Mouse (Mus musculus) megakaryocyte, adult 5-6 weeks (primary cell): ENCODE measurements around the gene Dbh. TPM values are rescaled to one million over a fixed set of nuclear protein-coding genes. Genes with fewer than 3 reads are reported as not detected.

Source experiments
- ATAC-seq: 2 replicates; pipeline ENCODE4 v1.8.0; 2016; ENCODE audit warnings: mild to moderate bottlenecking, inconsistent platforms; ENCODE audit not compliant: poor library complexity, severe bottlenecking
- total RNA-seq, 2 experiments: library from RNA; stranded (forward) in 1 of 2; stranded (reverse) in 1 of 2; fragments of 153-499, 151-499 nt in 1 of 2; fragments of 221-1000, 200-1000 nt in 1 of 2; gene quantifications; 2 replicates each; pipeline versions ENCODE4 v1.2.3 to v1.2.4; 2015 to 2017

Dbh gene
- total RNA-seq, 2 experiments from 2014 or later = not detected

DNA sequence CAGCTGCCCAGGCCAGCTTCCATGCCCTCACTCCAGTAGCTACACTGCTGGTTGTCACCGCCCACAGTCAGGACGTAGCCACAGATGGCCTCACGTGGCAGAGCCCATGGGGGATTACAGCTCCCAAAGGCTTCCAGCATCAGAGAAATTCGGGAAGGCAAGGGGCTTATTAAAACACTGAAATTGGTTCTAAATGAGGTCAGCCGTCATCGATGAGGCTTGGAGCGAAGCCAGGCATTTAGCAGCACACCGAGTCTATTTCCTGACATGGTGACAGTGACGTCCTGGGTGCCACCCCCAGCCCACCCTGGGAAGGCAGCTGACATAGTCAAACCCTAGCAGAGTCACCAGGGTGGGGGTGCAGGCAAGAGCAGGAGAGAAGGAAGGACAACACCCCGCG is 2.4 kb upstream of the Dbh start:
- ATAC-seq = no peak

DNA sequence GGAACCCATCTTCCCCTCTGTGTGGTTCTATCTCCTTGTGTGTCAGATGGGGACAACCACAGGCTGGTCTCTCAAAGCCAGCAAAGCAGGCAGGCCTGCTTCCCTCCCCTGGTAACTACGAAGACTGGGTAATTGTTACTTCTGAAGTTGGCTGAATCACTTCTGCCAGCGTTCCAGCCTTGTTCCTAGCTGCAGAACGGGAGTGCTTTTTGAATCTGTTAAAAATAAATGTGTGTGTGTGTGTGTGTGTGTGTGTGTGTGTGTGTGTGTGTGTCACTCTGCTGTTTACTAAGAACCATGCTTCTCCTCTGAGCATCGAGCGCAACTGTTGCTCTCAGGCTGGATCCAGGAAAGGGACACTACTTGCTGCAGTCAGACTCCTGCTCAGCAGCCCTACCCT is 1.2 kb upstream of the Dbh start:
- ATAC-seq = no peak

DNA sequence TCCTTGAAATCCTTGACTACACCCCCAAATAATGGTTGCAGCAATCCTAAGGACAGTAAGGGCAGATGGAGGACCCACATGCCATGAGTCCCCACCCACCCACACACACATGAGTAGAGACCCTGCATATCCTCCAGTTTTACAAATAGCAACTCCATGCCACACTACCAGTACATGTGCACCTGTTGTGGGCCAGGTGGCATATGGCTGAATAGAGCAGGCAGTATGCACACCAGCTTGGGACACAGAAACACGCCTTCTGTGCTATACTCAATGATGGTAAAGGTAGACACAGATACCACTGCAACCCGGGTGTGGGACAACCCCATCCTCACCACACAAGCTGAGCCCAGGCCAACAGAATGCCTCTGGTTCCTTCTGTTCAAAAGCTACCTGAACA is 1.0 kb downstream of the Dbh start:
- no peak for ATAC-seq

DNA sequence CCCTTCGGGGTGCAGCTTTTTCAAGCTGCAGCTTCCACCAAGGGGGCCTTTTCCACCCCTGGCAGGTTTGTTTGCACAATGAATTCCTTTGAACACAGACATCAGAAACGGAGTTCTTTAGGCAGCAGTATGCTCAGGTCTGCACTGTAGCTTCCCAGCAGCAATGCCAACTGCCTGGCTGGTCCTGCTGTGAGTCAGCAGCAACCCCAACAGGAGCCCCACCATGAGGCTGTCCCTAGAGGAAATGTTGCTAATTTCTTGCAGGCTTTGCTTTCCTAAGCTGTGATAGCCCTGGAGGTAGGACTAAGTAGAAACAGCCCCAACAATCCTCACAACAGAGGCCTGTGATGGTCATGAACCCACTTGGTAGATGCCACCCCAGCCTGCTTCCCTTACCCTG is 2.0 kb downstream of the Dbh start:
- ATAC-seq = no peak

DNA sequence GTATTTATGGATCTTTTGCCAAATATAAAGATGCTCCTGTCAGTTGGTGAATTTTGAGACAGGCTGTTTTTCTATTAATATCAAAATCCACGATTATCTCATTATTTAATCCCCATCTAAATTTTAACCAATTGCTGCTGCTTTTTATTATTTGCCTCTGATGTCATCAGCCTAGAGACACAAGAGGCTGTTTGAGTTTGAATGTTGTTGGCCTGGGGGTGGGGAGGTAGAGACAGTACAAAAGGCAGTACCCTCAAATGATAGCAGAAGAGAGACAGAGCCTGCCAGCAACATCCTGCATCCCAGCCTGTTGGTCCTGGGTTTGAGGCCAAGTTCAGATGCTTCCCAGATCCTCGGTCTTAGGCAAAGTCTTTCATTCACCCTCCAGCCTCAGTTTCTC is 9.2 kb downstream of the Dbh start:
- no peak for ATAC-seq

DNA sequence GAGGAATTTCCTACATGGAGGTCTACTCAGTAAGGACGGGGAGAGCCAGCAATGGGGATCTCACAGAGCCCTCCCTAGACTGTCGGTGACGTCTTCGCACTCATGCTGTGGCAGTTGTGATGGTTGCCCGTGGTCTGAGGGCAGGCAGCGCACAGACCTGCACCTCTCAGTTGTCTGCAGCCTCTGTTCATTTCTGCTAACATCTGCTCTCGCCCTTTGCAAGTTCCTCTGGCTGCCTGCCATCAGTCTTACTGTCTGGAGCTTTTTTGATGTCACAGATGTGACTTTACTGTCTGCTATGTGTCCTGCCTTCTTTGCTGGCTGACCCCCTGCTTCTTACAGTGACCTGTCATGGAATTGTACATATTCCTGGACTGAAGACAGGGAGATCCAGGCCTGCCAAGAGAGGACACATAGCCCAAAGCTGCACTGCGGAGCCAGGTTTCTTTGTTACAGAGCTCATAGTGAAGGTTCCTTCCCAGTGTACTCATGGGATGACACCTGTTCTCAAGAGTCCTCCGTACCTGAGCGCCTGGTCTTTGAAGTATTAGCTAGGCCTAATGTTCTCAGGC is 10.7 kb downstream of the Dbh start:
- ATAC-seq = no peak

DNA sequence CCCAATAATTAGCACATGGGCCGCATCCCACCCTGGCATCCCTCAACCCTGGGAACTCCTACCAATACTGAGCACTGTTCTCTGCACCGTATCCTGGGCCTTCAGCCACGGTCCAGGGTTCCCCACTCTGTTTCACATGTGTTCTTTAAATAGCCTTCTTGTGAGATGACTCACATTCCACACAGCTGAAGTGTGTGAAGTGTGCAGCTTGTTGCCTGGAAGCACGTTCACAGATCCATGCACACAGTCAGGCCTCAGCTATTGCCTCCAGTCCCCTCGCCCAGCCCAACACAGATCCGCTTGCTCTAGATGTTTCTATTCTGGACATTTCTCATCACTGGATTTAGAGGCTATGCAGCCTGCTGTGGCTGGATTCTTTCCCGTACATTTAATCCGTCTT is 14.1 kb downstream of the Dbh start:
- no peak for ATAC-seq

DNA sequence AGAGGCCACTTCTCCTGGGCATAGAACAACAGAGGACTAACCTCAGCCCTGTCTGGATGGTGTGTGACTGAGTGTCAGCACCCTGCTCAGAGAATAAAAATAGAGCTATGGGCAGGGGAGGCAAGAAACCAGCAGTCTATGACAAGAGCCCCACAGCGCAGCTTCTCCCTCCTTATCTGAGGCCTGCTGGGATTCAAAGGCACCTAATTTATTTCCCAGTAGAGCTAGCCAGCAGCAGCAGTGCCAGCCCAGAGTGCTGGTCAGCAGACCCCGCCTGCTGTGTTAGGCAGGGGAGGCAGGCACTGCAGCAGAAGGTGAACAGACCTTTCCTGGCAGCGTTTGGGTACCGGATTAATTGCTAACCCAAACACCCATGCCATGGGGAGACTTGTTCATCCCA is 16.9 kb downstream of the Dbh start:
- ATAC-seq = no peak

DNA sequence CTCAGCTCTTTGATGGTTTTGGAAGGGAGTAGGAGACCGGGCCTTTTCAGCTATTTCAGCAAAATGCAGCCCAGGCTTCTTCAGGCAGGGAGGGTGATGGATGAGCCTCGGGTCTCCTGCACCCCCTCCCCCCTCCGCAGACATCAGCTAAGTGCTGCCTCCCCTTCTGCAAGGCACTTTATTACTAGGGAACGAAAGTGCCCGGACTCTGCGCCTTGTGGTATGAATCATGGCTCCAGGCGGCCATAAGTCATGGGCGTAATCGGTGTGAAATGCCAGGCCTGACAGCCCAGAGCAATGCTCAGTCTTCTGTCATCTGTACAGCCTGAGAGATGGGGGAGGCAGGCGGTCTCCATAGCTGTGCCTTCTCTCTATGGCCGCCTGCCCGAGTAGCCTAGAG is 18.7 kb downstream of the Dbh start:
- ATAC-seq = no peak

DNA sequence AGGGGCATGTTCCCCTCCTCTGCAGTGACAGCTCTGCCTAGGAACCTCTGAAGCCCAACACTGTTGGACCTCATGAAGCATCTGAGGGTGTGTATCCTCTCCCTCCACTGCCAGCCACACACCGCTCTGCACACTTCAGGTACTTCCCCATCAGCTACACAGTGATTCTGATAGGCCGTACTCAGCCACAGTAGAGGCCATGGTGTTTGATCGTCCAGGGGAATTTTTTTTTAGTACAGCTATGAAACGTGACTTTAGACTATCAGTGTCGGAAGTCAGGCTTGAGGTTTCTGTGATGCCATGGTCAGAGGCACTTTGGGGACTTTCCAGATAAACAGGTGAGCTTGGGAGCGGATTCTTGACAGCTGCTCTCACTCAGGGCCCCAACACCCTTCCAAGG is 22.5 kb downstream of the Dbh start:
- ATAC-seq = peak; percentile 40

DNA sequence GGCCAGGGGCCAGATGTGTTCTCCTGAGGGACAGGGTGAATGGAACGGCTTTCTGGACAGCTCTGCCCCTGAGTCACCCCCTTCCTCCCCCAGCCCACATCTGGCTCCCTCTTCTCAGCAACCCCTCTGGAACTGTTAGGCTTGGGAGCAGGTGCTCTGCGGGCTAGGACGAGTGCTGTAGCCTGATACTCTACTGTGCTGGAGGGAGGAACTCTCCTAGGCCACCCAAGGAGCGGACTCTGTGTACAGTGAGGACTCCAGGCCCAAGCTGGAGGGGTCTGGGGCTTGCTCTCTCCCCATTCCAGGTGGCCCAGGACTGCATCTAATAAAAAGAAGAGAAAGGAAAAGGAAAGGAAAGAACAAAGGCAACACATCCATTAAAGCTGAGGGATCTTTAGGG is 25.0 kb downstream of the Dbh start:
- ATAC-seq = no peak

DNA sequence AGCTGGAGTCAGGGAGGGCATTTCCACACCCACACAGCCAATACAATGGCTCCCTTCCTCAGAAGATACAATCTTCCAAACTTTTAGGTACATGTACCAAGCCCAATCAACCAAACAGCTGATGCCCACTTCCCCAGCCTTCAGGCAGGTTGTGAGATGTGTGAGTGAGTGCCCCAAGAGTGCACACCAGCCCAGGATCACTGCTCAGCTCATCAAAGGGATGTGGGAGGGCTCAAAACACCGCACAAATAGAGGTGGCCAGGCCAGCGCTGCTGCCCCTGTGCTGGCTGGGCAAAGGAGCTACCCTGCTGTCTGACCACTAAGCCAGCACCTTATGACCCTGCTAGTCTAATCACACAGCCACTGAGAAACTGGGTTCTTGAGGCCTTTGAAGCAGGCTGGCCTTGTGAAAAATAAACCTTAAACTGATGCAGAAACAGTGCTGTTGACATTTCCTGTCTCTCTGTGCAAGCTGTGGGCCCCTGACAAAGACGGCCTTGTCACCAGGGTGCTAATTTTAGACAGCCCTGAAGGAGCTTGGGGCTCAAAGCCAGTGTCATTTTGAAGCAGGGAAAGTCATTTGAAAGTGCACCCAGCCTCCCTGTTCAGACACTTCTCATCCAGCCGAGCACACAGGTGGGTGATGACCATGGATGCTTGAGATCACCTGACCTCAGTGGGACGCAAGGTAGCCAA is 33.7 kb downstream of the Dbh start:
- peak; percentile 52 for ATAC-seq

DNA sequence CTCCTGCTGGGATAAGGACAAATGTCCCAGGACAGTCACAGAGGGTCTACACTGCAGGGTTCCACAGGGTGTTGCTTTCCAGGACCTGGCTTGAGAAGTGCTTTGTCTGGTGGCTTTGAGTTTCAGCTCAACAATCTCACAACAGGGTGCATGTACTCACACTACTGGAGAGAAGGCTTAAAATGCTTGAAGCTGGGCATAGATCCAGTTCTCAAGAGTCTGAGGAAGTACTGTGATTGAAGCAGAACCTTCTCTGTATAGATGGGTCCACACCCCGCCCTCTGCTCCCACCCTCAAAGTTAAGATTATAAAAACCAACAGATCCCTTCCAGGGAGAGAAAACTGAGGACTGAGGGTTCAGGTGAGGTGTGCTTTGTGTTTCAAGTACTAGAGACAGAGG is 35.6 kb downstream of the Dbh start:
- no peak for ATAC-seq

DNA sequence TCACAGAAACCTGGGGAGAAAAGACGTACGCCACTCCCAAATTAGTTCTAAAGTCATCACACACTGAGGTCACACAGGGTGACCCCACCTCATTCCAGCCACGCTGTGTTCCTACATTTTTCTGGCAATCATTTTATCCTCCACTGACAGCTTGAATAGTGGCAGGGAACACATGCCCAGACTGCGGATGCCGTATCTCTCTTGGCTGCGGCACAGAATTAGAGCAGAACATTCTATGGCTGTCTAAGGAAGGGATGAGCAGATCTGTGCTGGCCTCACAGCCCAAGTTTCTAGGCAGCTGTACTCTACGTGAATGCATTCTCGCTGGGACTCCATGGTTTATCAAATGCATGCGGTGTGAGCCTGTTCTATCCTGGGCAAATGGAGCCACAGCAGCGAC is 40.6 kb downstream of the Dbh start:
- ATAC-seq = no peak

DNA sequence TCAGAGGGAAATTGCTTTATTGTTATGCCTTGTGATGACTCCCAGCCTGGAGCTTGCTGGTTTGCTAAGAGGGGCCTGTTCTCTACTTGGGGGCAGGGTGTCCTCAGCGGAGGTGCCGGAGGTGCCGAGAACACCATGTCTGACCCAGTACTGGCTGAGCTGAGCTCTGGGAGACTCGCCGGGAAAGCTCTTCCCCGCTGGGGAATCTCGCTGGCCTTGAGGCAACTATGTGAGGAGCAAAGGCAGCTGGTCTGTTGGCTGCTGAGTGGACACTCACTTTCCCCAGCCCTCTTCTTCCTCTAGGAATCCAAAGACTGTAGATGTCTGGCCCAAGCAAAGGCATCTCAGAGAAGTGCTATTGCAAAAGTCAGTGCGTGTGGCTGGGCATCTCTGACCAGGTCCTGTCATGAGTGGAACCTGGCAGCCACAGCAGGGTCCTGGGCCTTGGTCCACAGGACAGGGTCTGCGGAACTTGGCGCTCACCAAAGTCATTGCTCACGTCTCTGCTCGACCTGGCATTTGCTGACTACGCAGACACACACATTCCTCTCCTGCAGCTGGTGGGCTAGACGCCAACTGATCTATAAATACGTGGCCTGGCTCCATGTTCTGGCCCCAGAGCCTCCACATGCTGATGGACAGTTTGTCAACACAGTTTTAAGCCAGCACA is 41.2 kb downstream of the Dbh start:
- ATAC-seq = no peak

DNA sequence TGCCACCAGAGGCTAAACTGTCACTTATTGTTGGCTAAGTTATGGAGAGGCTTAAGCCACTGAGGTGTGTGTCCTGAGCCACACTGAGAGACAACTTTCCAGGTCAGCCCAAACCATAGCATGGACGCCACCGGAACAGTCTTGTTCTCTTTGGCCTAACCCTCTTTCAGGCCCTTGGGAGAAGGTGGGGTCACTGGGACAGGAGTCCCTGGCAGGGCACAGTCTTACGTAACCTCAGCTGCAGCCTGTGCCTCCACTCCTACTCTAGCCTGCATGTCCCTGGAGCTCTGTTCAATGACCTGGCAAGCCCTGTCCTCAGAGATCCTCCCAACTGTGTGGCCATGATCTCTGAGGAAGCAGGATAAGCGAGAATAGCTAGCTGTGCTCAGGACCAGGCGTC is 42.1 kb downstream of the Dbh start:
- ATAC-seq = no peak

DNA sequence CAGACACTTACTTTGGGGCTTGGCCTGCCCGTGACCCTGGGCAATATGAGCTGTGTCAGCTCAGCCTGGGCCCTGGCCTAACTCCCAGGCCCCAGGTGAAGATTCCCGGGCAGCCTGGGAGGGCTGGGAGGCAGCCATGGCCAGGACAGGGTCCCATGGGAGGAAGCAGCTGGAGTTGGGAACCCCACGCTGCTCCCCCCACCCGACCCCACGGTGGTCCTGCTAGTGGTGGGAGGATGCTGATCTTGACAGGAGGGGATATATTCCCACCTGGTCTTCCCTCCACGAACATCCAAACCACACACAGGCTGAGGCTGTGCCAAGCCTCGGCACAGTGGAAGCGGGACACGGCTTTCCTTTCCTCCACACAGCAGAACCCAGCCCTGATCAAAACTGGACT is 44.3 kb downstream of the Dbh start:
- no peak for ATAC-seq

DNA sequence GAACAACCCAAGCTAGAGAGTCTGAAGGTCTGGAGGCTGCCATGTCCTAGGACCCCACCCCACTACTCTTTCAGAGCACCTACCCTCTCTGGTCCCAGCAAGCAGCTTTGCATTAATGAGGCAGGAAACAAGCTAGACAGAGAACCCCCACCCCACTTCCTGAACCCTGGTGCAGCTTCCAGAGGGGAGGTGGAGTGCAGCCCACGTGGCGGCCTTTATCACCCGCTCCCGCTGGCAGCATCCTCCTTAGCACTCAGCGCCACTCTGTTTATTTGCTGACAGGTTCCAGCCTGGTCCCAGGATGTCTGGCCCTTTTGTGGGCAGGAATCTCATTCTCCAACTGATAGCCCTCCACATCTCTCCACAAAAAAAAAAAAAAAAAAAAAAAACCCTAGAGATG is 44.8 kb downstream of the Dbh start:
- no peak for ATAC-seq

DNA sequence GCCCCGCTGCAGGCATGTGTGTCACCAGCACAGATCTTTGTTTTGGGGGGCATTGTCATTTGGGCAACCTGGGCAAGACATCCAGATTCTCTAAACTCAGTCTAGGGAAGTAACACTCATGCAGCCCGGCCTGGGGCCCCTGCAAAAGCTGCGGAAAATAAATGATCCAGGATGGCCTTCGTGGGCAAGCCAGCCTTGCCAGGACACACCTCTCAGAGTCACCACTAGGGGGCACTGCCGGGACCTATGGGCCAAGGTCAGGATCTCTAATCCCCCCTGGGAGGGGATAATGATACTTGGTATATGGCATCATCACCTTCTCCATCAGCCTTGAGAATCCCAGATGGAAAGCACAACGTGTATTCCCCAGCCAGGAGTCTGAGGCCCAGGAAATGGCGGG is 45.2 kb downstream of the Dbh start:
- ATAC-seq = no peak

DNA sequence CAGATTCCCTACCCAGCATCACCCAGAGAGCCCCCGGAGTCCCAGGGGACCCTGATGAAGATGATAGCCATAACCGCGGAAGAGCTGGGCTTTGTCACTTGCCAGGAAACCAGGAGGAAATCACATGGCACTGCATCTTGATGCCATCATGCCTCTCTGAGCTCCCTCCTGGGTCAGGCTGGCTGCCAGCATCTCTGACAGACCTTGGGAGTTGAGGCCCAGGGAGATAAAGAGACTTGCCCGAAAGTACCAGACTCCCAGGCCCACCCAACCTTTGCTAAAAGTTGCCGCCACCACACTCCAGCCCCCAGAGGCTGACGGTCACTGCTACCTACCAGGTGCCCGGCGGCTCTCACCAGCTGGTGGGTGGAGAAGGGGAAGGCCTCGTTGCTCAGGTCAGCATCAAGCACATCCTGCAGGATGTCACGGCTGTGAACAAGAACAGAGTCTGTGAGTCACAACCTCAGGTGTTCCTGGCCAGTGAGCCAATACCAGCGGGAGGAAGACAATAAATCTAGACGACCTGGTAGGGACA is 45.7 kb downstream of the Dbh start:
- no peak for ATAC-seq

DNA sequence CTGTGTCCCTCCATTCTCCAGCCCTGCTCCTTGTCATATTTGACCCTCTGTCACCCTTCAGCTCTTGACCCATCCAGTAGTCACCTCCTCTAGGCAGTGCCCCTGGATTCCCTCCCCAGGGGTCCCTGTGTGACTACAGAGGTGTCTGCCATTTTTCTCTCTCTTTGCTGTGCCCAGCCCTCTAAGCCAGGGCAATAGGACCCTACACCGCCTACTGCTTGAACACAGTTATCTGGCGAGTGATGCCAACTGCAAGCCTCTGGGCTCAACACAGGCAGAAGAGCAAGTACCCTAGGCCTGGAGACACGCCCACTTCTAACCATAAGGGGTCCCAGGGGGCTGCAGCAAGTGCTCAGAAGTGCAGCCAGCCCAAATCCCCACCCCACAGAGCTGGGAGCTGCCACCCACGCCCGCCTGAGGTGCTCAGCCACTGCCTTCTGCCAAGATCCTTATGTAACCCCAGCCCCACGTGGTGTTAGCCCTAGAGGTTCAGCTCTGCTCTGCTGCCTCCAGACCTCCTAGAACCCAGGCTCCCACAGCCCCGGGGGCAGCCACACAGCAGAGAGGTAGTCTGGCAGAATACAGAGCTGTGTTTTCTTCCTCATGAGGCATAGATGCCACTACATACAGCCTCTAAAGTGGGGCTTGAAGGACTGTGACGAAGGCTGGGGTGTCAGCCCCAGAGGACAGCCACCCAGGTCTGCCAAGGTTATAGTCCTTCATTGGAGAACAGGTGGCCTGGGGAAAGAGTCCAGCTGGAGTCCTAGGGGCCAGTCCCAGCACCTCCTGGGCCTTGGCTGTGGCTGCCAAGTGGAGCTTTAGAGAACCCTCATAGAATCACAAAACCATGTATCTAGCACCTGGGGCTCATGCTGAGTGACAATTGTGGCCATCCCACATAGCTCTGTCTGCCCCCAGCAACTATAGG is 47.2 kb downstream of the Dbh start:
- no peak for ATAC-seq
